Mouse (Mus musculus) olfactory bulb, adult 2 months (tissue): ENCODE data around the gene Rps8. TPM values are rescaled to one million over a fixed set of nuclear protein-coding genes. Genes with fewer than 3 reads are reported as not detected.

Experiments used
- H3K27ac ChIP-seq: fragments of 200-500 bp; 2 replicates; pipeline ENCODE4 v1.5.1; 2012; ENCODE audit warnings: low read depth, low read length; ENCODE audit not compliant: insufficient read depth
- H3K4me1 ChIP-seq: fragments of 200-500 bp; 2 replicates; pipeline ENCODE4 v1.6.1; 2012; ENCODE audit warnings: low read length; ENCODE audit not compliant: control insufficient read depth, insufficient read depth
- H3K4me3 ChIP-seq: fragments of 200-500 bp; 2 replicates; pipeline ENCODE4 v1.5.1; 2012; ENCODE audit warnings: mild to moderate bottlenecking, low read depth, low read length, moderate library complexity; ENCODE audit not compliant: insufficient read depth
- CTCF ChIP-seq: fragments of 200-500 bp; IDR thresholded peaks from 2 replicates; pipeline ENCODE4 v1.5.1; 2012; ENCODE audit warnings: low read depth, mild to moderate bottlenecking, low read length, moderate library complexity; ENCODE audit not compliant: insufficient read depth
- POLR2A ChIP-seq: fragments of 200-500 bp; IDR thresholded peaks from 2 replicates; pipeline ENCODE4 v1.6.1; 2012; ENCODE audit warnings: mild to moderate bottlenecking, low read depth, low read length, moderate library complexity; ENCODE audit not compliant: insufficient read depth
- WGBS: fragments of 180-500 bp; shearing (Covaris S2); methylation state at CpG from one replicate; pipeline ENCODE4 v1.1.7; 2018; 5-methylcytosine and 5-hydroxymethylcytosine counted together
- polyA plus RNA-seq: library from polyadenylated mRNA; stranded (reverse); fragments of >200 nt; gene quantifications from 2 replicates; pipeline ENCODE4 v1.2.4, GENCODE M21; 2012; ENCODE audit warnings: low replicate concordance; ENCODE audit not compliant: missing spikeins, insufficient read depth, insufficient read length

Gene Rps8
- polyA plus RNA-seq, 1 experiment, result not detected

DNA sequence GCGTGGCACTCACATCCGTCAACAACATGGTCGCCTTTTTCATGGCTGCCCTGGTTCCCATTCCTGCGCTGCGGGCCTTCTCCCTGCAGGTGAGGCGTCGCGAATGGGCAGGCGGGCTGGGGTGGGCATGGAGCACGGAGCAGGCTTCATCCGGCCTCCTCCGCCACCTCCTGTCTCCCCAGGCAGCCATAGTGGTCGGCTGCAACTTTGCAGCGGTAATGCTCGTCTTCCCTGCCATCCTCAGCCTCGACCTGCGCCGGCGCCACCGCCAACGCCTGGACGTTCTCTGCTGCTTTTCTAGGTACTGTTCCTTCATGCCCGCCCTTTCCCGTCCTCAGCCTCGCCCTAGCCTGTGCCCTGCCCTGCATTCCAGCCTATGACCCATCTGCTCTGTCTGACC, 46.7 kb downstream of the Rps8 start:
- Histone ChIP-seq H3K4me1 (no peaks in the 10 kb centered on the region), H3K4me3 (no peak overlapping the region), H3K27ac (no peak overlapping the region)
- WGBS, result 94% methylated on average over 25 of the region's 25 CpGs
- no peak for TF ChIP-seq POLR2A
- TF ChIP-seq CTCF, result no peak

GRCm38 (mm10) chr4:117108524-117108849, 47.6 kb downstream of the Rps8 start:
- Histone ChIP-seq H3K4me1 (no peaks in the 10 kb centered on the region), H3K27ac (no peak overlapping the region), H3K4me3 (no peak overlapping the region)
- 96% methylated on average over 6 of the region's 6 CpGs for WGBS
- TF ChIP-seq CTCF (no peak), POLR2A (no peak)

- no peaks in the 10 kb centered on the region for H3K4me1 ChIP-seq
- WGBS, result 92% methylated on average over 18 of the region's 18 CpGs
- H3K27ac ChIP-seq, result no peak overlapping the region
- TF ChIP-seq POLR2A, result no peak
- no peak for TF ChIP-seq CTCF
- H3K4me3 ChIP-seq, result no peak overlapping the region
Measured at GRCm38 (mm10) chr4:117107813-117108523, 48.1 kb downstream of the Rps8 start.

- TF ChIP-seq CTCF, result no peak
- TF ChIP-seq POLR2A, result no peak
Measured at GRCm38 (mm10) chr4:117105127-117105526, 50.9 kb downstream of the Rps8 start.

GRCm38 (mm10) chr4:117104672-117105071, 51.4 kb downstream of the Rps8 start:
- TF ChIP-seq CTCF (no peak), POLR2A (no peak)
- H3K4me1 ChIP-seq, result no peaks in the 10 kb centered on the region
- H3K27ac ChIP-seq, result no peak overlapping the region
- H3K4me3 ChIP-seq, result no peak overlapping the region
- 88% methylated on average over 10 of the region's 10 CpGs for WGBS

More at GRCm38 (mm10) chr4:117105127-117105526, 50.9 kb downstream of the Rps8 start:
- WGBS, result 39% methylated on average over 10 of the region's 10 CpGs
- Histone ChIP-seq H3K4me3 (no peak overlapping the region), H3K27ac (no peak overlapping the region), H3K4me1 (no peaks in the 10 kb centered on the region)

Other genes with a start within 250 kb of the Rps8 start
- gene Urod, start 161.8 kb downstream of the Rps8 start, polyA plus RNA-seq, result not detected in 2 replicates
- gene Hectd3, start 160.9 kb downstream of the Rps8 start, polyA plus RNA-seq, result not detected in 2 replicates
- gene Eif2b3, start 136.8 kb downstream of the Rps8 start, polyA plus RNA-seq, result not detected in 2 replicates
- gene Ptch2, start 60.2 kb downstream of the Rps8 start, polyA plus RNA-seq, result not detected in 2 replicates
- gene Btbd19, start 30.5 kb downstream of the Rps8 start, polyA plus RNA-seq, result not detected in 2 replicates
- not detected in 2 replicates for gene Tctex1d4, start 29.4 kb downstream of the Rps8 start, polyA plus RNA-seq
- gene Plk3, start 22.3 kb downstream of the Rps8 start, polyA plus RNA-seq, result not detected in 2 replicates
- gene Kif2c, start 26.4 kb upstream of the Rps8 start, polyA plus RNA-seq, result not detected in 2 replicates
- gene Tmem53, start 95.7 kb upstream of the Rps8 start, polyA plus RNA-seq, result not detected in 2 replicates
- gene Armh1, start 95.9 kb upstream of the Rps8 start, polyA plus RNA-seq, result not detected in 2 replicates